Mouse (Mus musculus) cortical plate, adult 2 months (tissue): ENCODE results near the gene Ifi207.

Experiments used
- CTCF ChIP-seq: fragments of 200-500 bp; IDR thresholded peaks from 2 replicates; pipeline ENCODE4 v1.5.1; 2011; ENCODE audit warnings: mild to moderate bottlenecking, control low read depth, low read length; ENCODE audit not compliant: insufficient read depth; ENCODE audit errors: extremely low read depth
- POLR2A ChIP-seq: fragments of 200-500 bp; IDR thresholded peaks from 2 replicates; pipeline ENCODE4 v1.6.1; 2011; ENCODE audit warnings: mild to moderate bottlenecking, low read length, control low read depth; ENCODE audit not compliant: insufficient read depth; ENCODE audit errors: extremely low read depth

- TF ChIP-seq POLR2A (no peak), CTCF (no peak)
These were observed 4.6 kb downstream of the Ifi207 start for GRCm38 (mm10) chr1:173736986-173737385.
